Mouse (Mus musculus) B cell, adult 2 months (primary cell): ENCODE data around the gene Ston2.

Experiments used
- DNase-seq, 2 experiments: peaks; one replicate each; pipeline ENCODE4 v3.0.0; 2022

Gene Ston2

GRCm38 (mm10) chr12:91787959-91788437 lies at the start of gene Ston2:
TSS of gene Ston2 (minus strand) at chr12:91788387.
- DNase-seq = no peak

DNA sequence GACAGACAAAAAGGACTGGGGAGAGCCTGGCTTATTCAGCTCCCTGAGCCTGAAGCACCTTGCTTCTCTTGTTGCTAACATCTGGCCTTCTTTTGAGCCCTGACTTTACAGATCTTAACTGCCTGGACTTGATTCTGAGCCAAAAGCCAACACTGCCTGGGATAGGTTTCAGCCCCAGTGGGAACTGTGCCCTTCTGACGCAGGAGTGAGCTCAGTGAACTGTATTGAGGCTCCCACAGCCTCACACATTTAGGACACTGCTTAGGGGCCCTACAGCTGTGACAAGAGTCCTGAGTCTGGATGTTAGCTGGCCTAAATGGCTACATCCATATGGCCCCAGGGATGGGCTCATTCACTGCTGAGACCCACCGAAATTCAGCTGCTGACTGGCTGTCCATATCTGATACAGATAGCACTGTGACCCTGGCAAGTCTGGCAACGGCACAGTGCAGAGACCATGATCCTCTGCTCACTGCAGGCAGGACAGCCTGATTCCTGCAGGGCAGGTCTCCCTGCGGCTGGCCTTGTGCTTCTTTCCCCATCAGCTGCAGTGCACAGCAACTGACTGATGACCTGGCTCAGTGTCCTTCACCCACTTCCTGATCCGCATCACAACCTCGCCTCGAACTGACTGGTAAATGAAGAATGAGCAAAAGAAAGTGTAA lies 49.3 kb upstream of the Ston2 start:
- DNase-seq = no peak

DNA sequence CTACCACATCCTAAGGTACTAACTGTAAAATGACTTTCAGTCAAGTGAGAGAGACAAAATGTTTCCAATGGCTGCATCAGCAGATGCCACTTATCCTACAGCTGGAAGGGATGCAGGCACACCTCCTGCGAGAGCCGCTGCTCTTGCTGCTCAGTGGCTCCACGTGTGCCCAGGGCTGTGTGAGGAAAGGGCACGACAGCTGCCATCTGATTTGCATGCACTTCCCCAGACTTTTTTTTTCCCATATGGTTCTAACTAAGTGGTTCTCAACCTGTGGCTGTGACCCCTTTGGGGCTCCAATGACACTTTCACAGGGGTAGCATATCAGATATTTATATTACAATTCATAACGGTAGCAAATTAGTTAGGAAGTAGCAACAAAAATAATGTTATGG lies 45.7 kb upstream of the Ston2 start:
- no peak for DNase-seq

- DNase-seq = no peak
Measured at GRCm38 (mm10) chr12:91833237-91833938, 45.2 kb upstream of the Ston2 start.

DNA sequence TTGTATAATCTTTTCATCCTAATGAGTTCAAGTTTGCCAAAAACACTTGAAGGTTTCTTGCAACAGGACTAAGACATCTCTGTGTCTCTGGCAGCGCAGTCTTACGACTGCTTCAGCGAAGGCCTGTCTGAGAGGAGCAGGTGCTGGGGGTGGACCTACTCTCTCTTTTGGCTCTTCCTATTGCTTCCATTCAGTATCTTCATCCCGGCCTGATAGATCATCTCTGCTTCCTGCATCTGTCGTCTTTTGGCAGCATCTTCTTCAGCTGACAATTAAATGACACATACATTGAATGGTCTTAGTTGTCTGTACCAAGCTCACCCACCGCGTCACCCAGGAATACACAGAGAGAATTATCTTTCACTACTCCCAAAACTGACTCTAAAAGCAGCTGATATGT lies 43.2 kb upstream of the Ston2 start:
- no peak for DNase-seq

GRCm38 (mm10) chr12:91820461-91820860 lies 32.3 kb upstream of the Ston2 start:
- DNase-seq = no peak

DNA sequence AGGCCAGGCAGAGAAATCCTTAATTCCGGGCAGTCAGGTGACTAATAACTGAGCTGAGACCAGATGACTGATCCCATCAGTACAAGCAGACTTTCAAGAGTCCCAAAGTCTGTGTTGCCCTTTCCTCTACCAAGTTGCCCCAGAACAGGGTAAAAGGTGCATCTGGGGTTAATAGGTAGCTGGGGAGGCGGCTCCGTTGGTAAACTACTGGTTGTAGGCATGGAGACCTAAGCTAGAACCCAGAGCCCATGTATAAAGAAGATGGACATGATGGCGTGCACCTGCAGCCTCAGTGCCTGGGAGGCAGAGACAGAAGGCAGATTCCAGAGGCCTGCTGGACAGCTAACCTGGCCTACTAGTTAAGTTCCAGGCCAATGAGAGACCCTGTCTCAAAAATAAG lies 30.5 kb upstream of the Ston2 start:
- no peak for DNase-seq

GRCm38 (mm10) chr12:91815990-91816389 lies 27.8 kb upstream of the Ston2 start:
- DNase-seq = peak; percentile 66

GRCm38 (mm10) chr12:91815552-91815951 lies 27.4 kb upstream of the Ston2 start:
- no peak for DNase-seq

DNA sequence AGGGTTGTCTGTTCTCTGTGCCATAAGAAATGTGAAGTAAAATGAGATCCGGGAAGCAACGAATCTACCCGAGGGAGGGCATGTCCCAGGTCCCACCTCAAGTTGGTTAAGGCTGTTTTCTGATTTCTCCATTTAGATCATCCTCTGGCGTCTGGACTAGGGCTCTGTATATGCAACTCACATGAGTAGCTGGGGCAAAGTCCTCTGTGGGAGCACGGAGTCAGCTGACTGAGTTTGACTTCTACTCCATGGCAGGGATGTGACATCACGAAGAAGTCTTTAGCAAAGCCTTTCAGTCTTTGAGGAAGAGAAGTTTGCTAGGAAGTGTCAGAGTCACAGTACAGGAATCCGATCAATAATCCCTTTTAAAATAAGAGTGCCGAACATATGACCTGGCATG lies 20.7 kb upstream of the Ston2 start:
- no peak for DNase-seq

GRCm38 (mm10) chr12:91807761-91808160 lies 19.6 kb upstream of the Ston2 start:
- DNase-seq = no peak

- DNase-seq = no peak
Measured at GRCm38 (mm10) chr12:91807095-91807494, 18.9 kb upstream of the Ston2 start.

DNA sequence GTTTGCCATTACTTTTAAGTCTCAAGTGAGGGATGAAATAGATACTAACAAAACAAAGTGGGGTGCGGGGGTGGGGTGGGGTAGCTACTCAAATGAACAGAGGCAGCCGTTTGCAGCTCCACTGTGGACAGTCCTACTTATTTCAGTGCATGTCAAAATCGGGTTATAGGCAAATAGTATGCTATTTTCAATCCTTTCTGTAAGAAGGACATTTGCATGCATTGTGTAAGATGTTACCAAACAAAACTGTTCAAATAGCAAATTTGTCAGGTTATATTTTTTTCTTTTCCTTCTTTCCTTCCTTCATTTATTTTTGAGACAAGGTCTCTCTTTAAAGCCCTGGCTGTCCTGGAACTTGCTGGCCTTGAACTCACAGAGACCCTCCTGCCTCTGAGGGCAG lies 16.1 kb upstream of the Ston2 start:
- no peak for DNase-seq

DNA sequence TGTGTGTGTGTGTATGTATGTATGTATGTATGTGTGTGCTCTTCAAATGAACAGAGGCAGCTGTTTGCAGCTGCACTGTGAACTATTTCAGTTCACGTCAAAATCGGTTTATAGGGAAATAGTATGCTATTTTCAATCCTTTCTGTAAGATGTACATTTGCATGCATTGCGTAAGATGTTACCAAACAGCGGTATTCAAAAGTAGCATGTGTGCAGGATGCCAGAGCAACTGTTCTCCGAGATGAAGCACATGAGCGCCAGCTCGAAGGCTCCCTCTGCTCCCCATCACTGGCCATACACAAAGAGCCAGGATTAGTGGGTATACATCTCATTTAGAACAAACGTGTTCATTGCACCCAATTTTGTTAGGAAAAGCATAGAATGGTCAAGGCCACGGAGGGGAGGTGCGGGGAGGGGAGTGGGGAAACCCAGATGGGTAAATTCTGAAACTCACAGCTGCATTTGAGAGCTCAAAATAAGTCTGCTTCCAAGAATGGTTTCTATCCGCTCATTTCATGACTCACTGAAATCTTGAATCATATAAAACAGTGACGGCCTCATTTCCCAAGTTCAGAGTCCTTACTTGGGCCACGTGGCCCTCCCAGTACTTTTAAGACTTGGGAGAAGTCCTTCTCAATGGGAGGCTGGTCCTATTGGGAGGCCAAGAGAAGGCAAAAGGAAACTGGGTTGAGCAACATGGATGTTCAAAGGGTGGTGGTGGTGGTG lies 15.2 kb upstream of the Ston2 start:
- peak in 1 of 2 experiments; percentile 11 for DNase-seq

DNA sequence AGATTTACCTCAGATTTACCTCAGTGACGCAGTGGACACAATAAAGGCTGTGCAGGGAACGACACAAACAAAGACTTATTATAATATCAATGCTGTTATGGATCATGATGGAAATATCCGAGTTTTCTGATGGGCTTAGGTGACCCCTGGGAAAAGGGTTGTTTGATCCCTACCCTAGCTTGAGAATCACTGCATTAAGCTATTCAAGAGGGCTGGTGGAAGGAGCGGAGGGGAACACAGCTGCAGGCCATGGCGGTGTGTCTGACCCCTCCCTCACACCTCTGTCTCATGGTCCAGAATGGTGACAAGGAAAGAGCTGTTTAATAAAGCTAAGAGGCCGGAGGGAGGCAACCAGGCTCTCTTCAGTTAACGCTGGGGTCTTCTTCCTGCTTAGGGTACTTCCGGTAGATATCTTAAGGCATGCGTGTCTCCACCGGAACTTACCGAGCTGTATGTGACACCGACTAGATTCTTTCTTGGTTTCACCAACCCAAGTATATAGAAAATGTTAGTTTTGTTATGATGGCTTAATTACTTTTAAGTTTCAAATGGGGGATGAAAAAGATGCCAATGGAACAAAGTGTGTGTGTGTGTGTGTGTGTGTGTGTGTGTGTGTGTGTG lies 14.5 kb upstream of the Ston2 start:
- DNase-seq = no peak

DNA sequence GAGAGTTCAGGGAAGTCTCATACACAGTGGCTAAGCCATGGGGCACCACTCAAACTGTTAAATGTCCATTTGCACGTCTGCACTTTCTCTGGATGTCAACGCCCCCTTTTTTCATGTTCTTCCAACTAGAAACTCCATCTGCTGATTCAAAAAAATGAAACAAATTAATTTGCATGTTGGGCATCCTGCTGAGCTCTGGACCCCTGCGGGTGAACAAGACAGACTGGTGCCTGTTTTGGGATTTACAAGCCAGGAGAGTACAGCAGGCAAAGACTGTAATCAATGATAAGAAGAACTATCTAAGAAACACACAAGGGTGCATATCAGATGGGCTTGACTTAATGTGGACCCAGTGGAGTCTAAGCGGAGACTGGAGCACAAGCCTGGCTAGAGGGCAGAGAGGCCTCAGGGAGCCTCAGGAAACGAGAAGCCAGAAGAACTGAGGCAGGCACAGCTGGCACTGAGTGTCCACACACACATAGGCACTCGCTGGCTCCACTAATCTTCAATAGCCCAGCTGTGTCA lies 12.7 kb upstream of the Ston2 start:
- DNase-seq = no peak

DNA sequence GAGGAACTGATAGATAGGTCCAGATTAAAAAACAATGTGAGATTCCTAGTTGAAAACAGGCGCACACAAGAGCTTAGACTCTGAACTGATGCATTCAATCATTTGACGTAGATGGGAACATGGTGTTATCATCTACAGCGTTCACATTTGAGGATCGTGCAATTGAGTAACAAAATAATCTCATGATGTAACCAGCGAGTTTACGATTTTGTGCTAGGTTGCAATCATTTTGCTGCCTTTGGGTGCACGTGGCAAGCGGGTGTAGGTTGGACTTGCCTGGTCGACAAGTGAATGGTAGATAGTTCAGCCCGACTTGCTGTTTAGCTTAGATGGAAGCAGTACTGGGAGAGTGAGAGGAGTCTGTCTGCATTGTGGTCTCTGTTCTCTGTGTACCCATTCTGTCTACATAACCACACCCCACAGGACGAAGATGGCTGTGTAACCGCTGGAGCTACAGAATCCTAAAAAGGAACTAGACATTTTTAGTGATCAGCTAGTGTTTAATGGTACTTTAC lies 11.7 kb upstream of the Ston2 start:
- DNase-seq = no peak

DNA sequence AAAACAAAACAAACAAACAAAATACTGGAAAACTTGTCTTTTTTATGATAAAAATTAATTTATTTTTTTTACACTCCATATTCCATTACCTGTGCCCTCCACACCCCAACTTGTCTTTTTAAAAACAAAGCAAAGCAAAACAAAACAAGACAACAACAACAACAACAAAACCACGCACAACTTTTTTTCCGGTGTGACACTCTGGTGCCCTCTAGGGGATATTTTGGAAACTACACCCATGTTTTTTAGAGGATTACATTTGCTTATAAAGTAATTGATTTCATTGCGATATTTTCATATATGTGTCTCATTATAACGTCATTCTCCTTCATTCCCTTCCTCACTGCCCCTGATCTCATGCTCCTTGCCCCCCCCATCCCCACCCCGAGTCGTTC lies 11.2 kb upstream of the Ston2 start:
- peak; percentile 38 to 48 for DNase-seq

DNA sequence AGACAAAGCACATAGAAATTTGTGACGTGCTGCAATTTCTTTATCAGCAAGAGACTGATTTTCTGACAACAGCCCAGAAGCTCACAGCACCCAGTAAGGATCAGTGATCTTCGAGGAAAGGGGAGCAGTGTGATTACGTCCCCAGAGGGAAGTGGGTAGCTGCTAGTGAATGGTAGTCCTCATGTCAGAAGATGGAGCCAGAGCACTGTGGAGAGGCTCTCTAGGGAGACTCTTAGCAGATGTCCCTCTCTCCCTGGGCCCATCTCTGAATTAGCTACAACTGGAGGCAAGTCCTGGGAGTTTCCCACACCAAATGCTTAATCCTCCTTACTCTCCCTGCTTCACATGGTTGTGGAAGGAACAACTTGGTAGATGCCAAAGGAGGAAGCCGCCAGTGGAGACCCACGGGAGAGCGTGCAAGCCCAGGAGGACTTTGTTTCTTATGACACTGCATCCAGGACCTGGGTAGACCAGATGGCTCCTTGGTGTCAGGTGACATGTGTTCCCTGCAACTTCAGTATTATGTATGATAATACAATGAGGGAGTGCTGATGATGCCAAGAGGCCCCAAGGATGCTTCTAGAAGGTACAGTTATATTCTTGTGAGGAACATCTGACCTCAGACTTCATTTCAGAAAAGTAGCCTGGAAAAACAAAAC lies 10.7 kb upstream of the Ston2 start:
- DNase-seq = peak; percentile 28 to 29

- DNase-seq = no peak
Measured at GRCm38 (mm10) chr12:91796774-91797173, 8.6 kb upstream of the Ston2 start.

DNA sequence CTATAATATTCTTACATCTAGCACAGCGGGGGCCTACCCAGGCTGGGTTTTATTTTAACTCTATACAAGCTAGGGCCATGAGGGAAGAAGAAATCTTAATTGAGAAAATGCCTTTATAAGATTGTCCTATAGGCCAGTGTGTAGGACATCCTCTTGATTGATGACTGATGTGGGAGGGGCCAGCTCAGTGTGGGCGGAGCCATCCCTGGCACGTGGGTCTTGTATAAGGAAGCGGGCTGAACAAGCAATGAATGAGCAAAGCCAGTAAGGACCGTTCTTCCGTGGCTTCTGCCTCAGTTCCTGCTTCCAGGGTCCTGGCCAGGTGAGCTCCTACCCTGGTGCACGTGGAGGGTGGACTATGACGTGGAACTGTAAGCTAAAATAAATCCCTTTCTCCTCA lies 5.1 kb upstream of the Ston2 start:
- no peak for DNase-seq

DNA sequence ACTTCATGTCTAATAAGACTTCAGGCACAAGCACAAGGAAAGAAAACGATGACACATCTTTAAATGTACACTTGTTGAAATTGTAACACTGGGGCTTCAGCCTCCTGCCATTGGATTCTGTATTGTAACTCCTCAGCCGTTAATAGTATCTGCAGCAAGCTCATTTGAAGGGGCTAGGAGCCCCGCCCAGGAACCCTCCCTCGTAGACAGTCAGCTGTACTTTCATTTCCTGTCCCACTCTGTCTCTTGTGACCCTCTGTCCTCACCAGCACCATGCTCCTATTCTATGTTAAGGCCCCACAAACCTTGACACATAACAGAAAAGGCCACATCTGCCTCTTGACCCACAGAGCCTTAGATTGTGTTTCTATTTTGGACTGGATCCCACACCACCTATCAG lies 3.6 kb upstream of the Ston2 start:
- DNase-seq = no peak
